Mouse (Mus musculus): ENCODE results near the gene Lyve1. TPM values are rescaled to one million over a fixed set of nuclear protein-coding genes. Genes with fewer than 3 reads are reported as not detected.

Gene Lyve1
- polyA plus RNA-seq, 1 experiment from 2014 or later, result 3.0 TPM

DNA sequence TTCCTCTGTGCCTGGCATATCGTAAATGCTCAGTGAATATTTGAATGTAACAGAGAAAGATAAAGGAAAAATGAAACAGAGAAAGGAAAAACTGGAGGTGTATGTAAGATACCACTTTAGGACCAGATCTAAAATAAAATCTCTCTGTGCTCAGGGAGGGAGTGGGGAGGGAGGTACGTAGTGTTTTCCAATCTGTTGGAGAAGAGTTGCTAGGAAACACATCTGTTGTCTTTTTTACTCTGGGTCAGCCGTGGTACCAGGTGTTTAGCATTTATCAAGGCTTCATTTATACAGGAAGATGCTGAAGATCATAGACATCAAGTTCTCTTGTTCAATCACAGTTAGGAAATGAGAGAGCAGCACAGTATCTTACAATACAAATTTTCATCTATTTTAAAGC lies 8.5 kb downstream of the Lyve1 start:
- no peak for DNase-seq (ENCODE audit: low spot score)

DNA sequence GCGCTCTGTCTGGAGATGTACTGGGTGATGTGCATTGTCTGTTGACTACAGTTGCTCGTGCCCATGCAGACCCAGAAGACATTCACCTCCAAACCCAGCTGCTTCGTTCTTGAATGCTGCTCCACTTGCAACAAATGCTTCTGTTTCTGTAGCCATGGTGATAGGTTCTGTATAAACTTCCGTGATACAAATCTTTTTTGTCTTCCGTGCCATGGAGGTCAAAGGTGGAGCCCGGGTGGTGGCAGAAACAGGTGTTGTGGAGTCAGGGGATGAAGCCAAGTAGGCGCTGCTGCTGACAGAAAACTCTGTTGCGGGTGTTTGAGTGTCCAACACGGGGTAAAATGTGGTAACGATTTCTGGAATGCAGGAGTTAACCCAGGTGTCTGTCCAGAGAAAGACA lies 9.4 kb downstream of the Lyve1 start:
- DNase-seq (ENCODE audit: low spot score), result no peak

DNA sequence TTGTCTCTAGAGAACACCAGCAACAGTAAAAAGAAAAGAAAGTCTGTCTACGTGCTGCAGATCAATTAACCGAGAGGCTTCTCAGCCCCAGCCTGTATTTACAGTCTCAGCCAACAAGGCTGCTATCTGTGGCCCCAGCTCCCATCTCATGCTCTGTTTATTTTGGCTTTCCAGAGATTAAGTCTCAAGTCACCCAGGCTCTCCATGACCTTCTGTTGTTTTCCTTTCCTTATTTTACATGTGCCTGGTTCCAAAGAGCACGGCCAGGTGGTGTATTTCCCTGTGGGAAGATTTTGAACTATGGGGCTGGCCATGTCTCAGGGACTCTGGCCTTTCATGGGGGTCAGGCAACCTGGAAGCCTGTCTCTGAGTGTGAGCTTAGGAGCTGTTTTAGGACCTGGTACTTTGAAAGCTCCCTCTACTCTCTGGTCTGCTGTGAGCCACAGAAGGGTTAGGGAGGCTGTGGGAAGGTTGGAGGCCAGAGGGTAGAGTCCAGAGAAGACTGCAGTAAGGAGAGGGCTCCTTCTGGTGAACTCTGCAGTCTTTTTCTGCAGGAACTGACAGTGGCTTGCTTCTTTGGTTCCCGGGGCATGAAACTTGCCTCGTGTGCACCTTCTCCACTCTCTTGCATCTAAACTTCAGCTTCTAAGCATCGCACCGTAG lies 11.4 kb downstream of the Lyve1 start:
- no peak for DNase-seq (ENCODE audit: low spot score)

DNA sequence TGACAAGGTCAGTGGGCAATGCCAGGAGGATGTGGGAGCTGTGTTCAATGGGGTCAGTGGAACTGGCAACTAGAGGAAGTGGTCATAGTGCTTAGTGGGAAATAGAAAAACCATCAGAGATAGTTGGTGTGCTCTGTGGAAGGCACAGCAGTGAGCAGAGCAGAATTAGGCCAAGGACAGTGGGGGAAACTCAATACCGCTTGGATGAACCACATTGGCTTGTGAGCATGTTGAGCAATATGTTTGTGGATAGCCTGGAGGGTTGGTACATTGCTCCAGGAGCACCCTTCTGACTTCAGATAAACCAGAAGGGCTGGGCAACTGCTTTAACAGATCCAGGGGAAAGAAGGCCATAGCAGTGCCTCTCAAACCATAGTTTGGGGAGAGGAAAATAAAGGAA lies 14.7 kb downstream of the Lyve1 start:
- no peak for DNase-seq (ENCODE audit: low spot score)

DNA sequence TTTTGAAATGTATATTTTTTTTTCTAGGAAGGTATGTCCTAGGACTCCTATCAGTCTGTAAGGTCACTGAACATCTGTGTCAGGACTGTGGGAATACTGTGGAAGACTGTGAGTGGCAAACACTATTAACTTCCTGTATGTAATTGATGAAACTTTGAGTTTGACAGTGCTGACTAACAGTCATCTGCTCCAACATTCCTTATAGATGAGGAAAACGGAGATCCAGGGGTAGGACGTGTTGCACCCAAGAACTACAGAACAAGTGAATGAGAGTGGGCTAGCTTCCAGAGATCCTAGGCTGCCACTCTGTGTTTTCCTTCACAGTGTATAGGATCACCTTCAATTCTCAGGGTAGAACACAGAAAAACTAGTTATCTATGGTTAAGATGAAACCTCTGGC lies 15.7 kb downstream of the Lyve1 start:
- DNase-seq (ENCODE audit: low spot score), result no peak

DNA sequence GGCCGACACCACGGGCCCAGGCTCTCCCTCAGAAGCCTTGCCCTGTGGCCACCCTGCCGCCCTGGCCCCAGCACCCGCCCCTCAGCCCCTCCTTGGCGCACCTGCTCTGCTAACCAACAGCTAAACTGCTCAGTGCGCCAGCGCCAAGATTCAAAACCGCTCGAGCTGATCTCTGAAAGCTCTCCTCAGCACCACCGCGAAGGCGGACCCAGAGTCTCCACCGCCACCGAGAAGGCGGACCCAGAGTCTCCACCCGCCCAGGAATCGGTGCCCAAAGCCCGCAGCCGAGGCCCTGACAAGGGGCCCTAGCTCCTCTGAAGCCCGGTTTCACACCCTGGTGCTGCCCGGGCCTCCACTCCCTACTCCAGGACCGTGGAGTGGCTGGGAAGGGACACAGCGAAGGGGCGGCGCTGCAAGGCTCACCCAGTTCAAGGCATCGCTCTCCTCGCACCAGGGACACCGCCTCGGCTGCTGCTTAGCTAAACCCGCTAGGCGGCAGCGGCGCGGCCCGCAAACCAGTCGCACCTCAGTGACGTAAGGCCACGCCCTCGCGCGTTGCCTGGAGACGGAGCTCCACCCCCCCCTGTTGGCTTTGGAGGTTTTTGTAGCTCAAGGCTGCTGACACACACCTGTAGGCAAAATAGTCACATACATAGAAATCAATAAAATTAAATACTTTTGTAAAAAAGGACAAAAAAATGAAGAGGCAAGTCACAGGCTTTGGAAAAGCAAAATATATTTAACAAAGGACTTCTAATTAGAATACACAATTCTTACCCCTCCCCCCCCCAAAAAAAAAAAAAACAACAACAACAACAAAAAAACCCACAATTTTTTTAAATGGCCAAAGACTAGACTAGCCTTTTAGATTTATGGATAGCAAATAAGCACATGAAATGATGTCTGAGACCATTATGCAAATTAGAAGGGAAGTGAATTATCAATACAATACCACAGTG lies 18.8 kb downstream of the Lyve1 start, which contains the start of gene Rnf141:
Rnf141 (minus strand) TSS at position 542 of the 959 bp plus-strand sequence.
- DNase-seq (ENCODE audit: low spot score), result peak; percentile 96

DNA sequence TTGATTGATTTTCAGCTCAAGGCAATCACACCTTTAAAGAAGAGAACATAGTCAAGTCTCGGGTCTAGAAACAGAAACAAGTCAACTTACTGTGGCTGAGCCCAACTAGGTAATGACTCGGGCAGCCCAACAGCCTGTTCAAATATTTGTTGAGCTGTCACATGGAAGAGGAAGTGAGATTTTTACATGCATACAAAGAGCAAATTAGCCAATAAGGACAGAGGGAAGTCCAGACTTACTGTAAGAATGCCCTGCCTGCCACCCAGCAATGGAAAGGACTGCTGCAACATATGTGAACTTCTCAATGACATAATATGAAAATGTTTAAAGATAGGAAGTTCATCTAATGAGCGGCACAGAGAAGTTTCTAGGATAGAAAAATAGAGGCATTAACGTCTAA lies 22.7 kb downstream of the Lyve1 start:
- DNase-seq (ENCODE audit: low spot score), result no peak

DNA sequence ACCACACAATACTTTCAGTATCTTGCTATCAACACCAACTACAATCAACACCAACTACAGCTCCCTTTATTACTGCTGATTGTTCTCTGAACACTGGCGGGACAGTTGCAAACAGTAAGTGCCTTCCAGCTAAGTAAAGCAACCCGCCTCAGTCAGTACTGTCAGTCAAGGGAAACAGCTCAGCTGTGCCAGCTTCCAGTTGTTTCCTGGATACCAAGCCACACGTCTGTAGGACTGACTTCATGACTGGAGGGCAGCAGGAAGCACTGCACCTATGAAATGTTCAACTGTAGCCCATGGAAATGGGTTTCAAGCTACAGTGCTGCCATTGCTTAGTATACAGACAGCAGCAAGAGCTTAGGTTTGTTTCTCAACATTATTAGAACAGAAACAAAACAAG lies 28.5 kb downstream of the Lyve1 start:
- DNase-seq (ENCODE audit: low spot score), result no peak

DNA sequence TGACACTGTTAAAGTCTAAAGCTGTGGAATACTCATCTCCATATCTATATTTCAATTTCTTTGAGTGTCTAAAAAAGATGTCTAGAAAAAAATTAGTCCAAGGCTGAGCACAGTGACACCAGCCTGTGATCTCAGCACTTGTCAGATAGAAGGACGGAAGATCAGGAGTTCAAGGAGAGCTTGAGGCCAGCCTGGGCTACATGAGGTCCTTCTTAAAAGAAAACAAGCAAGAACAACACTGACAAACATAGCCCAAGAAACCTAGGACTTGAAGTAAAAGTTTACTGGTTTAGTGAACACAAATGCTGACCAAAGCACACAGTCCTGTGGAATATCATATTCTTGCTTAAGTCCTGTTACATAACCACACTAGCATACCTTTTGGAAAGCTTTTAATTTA lies 29.0 kb downstream of the Lyve1 start:
- DNase-seq (ENCODE audit: low spot score), result no peak

DNA sequence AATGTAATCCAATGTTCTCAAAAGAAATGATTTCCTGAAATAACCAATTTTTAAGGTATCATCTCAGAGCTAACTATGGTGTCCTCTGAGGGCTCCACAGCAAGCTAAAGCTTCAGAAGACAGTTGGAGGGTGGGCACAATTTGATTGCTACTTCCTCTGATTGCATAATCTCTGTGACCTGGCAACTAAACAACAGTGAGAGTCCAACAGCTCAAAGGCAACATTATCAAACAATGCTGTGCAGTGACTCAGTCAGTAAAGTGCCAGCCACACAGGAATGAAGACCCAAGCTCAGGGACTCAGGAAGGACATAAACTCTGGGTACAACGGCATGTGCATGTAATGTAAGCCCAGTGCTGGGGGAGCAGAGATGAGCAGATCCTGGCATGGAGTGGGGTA lies 30.0 kb downstream of the Lyve1 start:
- no peak for DNase-seq (ENCODE audit: low spot score)

DNA sequence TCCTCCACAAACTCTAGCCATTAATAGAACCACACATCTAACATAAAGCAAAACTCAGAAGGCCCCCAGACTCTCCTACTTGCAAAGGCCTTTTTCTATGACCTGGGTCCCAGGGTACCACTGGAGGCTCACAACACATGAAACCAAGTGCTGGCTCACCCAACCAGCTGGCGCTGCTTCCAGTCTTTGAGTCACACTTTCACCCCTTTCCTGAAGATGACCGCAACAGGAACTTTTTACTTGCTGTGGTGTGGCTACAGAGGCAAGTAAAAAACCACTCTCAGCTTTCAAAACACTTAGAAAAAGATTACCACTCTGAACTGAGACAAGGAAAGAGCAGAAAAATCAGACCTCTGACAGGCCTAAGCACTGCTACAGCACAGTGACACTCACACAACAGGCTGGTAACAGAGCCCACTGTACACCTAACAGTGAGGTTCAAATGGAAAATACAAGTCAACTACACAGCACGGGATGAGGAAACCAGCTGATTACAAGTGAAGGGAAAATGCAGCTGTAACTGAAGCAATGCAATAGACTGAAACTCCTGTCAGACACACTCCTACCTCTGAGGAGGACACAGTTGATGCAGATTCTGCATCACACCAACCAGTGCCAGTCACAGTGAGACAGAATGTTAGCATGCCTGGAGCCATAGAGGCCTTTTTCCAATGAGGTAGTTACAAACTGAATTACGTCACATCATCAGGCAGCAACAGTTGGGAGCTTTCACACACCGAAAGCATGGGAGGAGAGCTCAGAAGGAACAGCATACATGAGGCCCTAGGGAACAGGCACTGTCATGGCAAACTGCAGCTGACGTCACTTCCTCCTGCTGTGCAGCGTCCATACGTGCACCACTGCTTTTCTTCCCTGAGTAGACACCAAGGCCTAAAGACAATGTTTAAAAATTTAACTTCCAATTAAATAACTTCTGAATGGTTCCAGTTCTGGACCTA lies 38.8 kb downstream of the Lyve1 start:
- peak; percentile 29 for DNase-seq (ENCODE audit: low spot score)

DNA sequence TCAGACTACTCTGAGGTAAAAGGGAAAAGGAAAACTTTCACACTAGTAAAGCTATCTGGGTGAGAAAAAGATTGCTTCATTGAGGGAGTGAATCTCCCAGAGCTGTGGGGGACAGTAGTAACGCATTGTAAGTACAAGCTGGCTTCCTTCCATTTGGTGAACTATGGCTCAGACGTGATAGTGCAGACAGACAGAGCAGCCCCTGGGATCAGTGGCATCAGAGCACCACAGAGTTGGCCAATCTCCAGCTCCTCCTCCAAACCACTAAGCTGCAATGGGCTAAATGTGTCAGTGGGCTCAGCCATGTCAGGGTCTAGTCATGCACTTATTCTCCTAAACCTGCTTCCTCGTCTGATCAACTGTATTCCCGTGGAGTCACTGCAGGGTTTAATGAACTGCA lies 39.4 kb downstream of the Lyve1 start:
- DNase-seq (ENCODE audit: low spot score), result no peak

DNA sequence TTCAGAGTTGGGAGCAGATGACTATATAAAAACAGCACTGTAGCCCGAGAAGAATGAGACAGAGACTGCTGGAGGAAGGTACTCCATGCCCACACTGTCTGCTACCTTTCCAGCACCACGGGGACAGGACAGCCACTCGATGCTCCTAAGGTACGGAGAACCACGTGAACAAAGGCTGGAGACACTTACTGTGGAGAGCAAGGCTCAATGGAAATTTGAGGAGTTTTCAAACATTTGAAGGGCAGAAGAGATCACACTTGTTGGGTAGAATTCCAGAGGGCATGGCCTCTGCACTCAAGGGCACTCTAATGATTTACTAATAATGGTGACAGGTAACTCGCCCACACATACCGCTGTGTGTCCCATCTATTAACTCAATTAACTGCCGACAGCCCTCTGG lies 40.0 kb downstream of the Lyve1 start:
- no peak for DNase-seq (ENCODE audit: low spot score)

DNA sequence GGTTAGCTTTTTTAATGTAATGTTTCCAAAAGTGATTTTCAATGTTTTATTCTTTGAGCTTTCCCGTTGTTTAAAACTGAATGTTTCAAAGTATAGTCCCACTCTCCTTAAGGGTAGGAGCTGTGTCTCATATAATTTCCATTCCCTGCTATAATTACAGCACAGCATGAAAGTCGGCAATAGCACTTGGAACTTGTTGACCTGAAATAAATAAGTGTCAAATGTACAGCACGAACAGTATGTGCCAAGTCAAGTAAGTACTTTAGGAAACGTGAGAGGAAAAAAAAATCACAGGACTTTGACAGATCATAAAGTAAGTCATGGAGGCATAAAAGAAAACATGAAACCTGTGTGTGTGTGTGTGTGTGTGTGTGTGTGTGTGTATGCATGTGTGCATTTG lies 41.0 kb downstream of the Lyve1 start:
- no peak for DNase-seq (ENCODE audit: low spot score)

DNA sequence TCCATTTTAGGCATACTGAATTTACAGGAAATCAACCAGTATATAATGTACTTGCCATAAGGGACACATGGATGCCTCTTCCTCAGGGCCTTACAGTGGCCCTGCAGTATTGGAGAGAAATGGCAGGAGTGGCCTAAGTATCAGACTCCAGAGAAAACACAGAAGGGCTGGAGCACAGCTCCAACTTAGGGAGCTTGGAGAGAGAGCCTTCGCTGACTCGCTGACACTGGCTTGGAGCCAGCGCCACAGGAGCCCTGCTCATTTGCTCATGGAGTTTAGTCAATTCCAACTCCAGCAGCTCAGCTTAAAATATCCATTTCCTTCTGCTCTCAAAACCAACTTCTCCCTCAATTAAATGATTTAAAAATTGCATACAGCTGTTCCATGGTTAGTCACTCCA lies 41.4 kb downstream of the Lyve1 start:
- no peak for DNase-seq (ENCODE audit: low spot score)

DNA sequence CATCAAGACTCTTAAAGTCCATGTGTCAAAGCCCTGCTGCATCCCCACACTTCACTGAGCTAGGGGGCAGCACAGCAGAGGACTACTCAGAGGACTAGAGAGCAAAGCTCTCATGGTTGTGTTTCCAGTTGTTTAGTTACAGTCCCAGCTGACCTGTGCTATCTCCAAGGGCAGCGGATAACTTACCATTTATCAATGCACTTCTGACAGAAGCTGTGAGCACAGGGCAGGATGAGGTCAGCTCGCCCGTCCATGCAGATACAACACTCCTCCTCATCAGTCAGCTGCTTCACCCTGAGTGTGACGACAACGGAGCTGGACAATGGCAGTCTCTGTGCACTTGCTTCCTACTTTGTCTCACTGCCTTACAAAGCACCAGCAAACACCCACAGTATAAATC lies 42.0 kb downstream of the Lyve1 start:
- no peak for DNase-seq (ENCODE audit: low spot score)

DNA sequence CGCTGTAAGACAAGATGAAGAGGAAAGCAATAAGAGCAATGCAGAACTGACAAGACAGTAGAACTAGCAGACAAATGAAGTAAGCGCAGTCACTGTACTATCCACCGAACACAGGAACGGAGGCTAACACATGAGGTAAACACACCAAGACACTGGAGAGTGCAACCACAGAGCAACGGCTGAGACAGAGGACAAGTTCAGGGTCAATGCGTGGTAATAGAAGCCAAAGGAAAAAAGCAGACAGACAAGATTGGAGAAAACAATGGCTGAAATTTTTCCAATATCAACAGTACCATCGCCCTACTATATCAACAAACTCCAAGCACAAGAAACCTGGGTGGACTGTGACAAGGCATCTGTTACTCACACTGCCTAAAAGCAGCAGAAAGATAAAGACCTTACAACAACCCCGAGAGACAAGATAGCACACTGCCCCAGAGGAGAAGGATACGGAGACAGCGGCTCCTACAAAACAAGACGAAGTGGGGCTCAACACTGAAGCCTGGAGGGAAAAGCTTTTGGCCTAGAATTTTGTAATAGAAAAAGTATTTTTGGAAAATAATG lies 44.2 kb downstream of the Lyve1 start:
- DNase-seq (ENCODE audit: low spot score), result no peak

DNA sequence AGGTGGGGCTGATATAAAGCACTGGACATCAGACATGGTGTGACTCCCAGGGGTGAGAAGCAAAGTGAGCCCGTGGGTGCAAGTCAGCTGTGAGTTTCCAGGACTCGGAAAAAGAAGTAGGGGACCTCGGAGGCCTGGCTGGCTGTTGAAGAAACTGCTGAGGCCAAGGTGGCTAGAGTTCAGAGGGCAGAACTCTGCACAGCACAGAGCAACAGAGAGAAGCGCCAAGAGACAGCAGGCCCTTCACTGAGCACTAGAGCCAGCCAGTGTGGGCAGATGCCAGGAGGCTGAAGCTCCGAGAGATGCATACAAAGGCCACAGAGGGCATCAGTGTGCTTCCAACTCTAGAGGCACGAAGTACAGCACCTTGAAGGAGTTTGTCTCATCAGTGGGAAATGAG lies 44.8 kb downstream of the Lyve1 start:
- DNase-seq (ENCODE audit: low spot score), result no peak

DNA sequence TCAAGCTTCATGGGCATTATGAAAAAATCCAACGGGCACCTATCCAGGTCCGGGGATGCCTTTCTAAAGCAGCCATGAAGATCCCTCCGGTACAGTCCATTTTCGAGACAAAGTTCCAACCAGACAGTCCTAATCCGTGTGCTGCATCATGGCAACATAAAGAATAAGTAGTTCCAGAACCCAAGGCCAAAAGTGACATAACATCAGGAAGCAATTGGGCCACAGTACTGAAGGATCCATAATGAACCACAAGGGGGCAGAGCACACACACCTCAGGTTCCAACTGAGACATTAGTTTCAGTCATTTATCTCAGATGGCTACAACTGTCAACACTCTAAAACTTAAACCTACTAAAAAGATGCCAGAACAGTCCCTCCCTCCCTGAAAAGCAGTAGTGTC lies 47.0 kb downstream of the Lyve1 start:
- peak; percentile 72 for DNase-seq (ENCODE audit: low spot score)

DNA sequence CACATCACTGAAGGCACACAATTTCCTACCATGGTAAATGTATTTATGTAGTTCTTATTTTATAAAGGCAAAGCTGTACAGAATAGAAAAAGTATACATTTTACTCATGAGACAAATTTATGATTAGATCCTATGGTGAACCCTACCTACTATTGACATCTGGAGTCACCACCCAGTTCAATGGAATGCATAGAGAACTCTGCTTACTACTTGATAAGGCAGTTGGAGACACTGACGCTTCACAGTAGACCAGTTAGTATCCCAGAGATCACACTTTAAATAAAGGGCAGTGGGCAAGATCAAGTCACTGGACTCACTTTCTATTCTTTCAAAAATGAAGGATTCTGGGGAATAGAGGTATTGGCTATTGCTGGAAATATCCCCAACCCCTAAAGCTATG lies 49.1 kb downstream of the Lyve1 start:
- DNase-seq (ENCODE audit: low spot score), result no peak

DNA sequence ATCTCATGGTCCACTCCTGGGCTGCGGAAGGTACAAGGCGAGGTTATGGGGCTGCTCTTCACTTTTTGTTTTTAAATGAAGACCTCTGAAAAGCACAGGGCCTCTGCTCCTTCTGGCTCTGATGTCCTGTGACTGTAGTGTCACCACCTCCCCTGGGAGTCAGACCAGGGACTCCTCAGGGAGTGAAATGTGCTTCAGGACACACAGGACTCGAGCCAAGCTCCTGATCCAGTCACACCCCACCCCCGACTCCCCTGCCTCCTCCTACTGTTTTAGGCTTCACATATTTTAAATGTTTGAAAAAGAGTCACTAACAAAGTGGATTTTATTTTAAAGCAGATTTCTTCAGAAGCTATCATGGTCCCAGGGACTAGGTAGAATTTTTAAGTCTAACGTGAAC lies 51.5 kb downstream of the Lyve1 start:
- no peak for DNase-seq (ENCODE audit: low spot score)

Measured in thymus, postnatal 0 days (tissue).